Mouse (Mus musculus) cortical plate, adult 2 months (tissue): ENCODE results near the gene Nsl1.

Source experiments
- CTCF ChIP-seq: fragments of 200-500 bp; IDR thresholded peaks from 2 replicates; pipeline ENCODE4 v1.5.1; 2011; ENCODE audit warnings: mild to moderate bottlenecking, control low read depth, low read length; ENCODE audit not compliant: insufficient read depth; ENCODE audit errors: extremely low read depth
- POLR2A ChIP-seq: fragments of 200-500 bp; IDR thresholded peaks from 2 replicates; pipeline ENCODE4 v1.6.1; 2011; ENCODE audit warnings: mild to moderate bottlenecking, low read length, control low read depth; ENCODE audit not compliant: insufficient read depth; ENCODE audit errors: extremely low read depth

DNA sequence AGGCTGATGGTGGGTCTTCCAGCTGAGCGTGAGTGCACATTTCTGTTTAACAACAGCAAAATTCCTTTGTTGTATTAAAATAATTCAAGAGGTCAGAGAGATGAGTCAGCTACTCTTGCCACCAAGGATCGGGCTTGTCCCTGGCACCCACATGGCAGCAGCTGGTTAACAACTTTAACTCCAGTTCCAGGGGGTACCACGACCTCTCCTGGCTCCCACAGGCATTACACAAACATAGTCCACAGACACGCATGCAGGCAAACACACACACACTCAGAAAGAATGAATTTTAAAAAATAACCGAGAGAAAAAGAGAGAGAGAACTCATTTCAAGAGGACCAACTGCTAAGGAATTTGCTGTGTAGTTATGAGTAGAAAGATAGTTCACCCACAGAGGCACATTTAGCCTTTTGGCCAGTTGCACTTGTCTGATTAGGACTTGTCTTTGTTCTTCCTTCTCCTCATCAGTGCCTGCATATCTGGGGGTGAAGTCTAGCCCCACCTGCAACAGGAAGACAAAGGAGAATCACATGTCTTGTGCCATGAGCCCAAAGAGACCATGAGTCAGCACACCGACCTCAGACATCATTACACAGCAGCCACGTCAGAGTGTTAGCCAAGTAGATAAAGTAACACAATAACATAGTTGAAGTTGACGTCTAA is 7.8 kb upstream of the Nsl1 start:
- TF ChIP-seq CTCF (no peak), POLR2A (no peak)
